Mouse (Mus musculus): ENCODE results near the gene Gpatch2.

The Gpatch2 gene

GRCm38 (mm10) chr1:187244734-187245133 lies 29.4 kb downstream of the Gpatch2 start:
- no peak for DNase-seq (ENCODE audit: extremely low read depth, low read depth, low spot score)

GRCm38 (mm10) chr1:187250741-187251262 lies 35.5 kb downstream of the Gpatch2 start:
- DNase-seq (ENCODE audit: extremely low read depth, low read depth, low spot score): no peak

GRCm38 (mm10) chr1:187258756-187259155 lies 43.4 kb downstream of the Gpatch2 start:
- no peak for DNase-seq (ENCODE audit: extremely low read depth, low read depth, low spot score)

GRCm38 (mm10) chr1:187267601-187268000 lies 52.3 kb downstream of the Gpatch2 start:
- no peak for DNase-seq (ENCODE audit: extremely low read depth, low read depth, low spot score)

GRCm38 (mm10) chr1:187270318-187271247 lies 55.3 kb downstream of the Gpatch2 start:
- DNase-seq (ENCODE audit: extremely low read depth, low read depth, low spot score): no peak

GRCm38 (mm10) chr1:187277324-187277723 lies 62.0 kb downstream of the Gpatch2 start:
- no peak for DNase-seq (ENCODE audit: extremely low read depth, low read depth, low spot score)

- no peak for DNase-seq (ENCODE audit: extremely low read depth, low read depth, low spot score)
Measured at GRCm38 (mm10) chr1:187278472-187278871, 63.2 kb downstream of the Gpatch2 start.

- no peak for DNase-seq (ENCODE audit: extremely low read depth, low read depth, low spot score)
Measured at GRCm38 (mm10) chr1:187279776-187280175, 64.5 kb downstream of the Gpatch2 start.

- no peak for DNase-seq (ENCODE audit: extremely low read depth, low read depth, low spot score)
Measured at GRCm38 (mm10) chr1:187282321-187282720, 67.0 kb downstream of the Gpatch2 start.

GRCm38 (mm10) chr1:187282804-187283203 lies 67.5 kb downstream of the Gpatch2 start:
- no peak for DNase-seq (ENCODE audit: extremely low read depth, low read depth, low spot score)

- no peak for DNase-seq (ENCODE audit: extremely low read depth, low read depth, low spot score)
Measured at GRCm38 (mm10) chr1:187285735-187286134, 70.4 kb downstream of the Gpatch2 start.

GRCm38 (mm10) chr1:187286411-187286810 lies 71.1 kb downstream of the Gpatch2 start:
- no peak for DNase-seq (ENCODE audit: extremely low read depth, low read depth, low spot score)

- DNase-seq (ENCODE audit: extremely low read depth, low read depth, low spot score): no peak
Measured at GRCm38 (mm10) chr1:187286924-187287323, 71.6 kb downstream of the Gpatch2 start.

- DNase-seq (ENCODE audit: extremely low read depth, low read depth, low spot score): no peak
Measured at GRCm38 (mm10) chr1:187290186-187290585, 74.9 kb downstream of the Gpatch2 start.

- no peak for DNase-seq (ENCODE audit: extremely low read depth, low read depth, low spot score)
Measured at GRCm38 (mm10) chr1:187291480-187292394, 76.4 kb downstream of the Gpatch2 start.

GRCm38 (mm10) chr1:187292395-187292749 lies 77.1 kb downstream of the Gpatch2 start:
- no peak for DNase-seq (ENCODE audit: extremely low read depth, low read depth, low spot score)

- no peak for DNase-seq (ENCODE audit: extremely low read depth, low read depth, low spot score)
Measured at GRCm38 (mm10) chr1:187293233-187293632, 77.9 kb downstream of the Gpatch2 start.

GRCm38 (mm10) chr1:187294522-187294921 lies 79.2 kb downstream of the Gpatch2 start:
- no peak for DNase-seq (ENCODE audit: extremely low read depth, low read depth, low spot score)

- no peak for DNase-seq (ENCODE audit: extremely low read depth, low read depth, low spot score)
Measured at GRCm38 (mm10) chr1:187295038-187295559, 79.8 kb downstream of the Gpatch2 start.

GRCm38 (mm10) chr1:187295711-187296110 lies 80.4 kb downstream of the Gpatch2 start:
- DNase-seq (ENCODE audit: extremely low read depth, low read depth, low spot score): no peak

GRCm38 (mm10) chr1:187299236-187299635 lies 83.9 kb downstream of the Gpatch2 start:
- DNase-seq (ENCODE audit: extremely low read depth, low read depth, low spot score): no peak
